Mouse (Mus musculus) gastrocnemius, adult 18-20 months (tissue): ENCODE measurements around the gene Fabp2. TPM values are rescaled to one million over a fixed set of nuclear protein-coding genes. Genes with fewer than 3 reads are reported as not detected.

Source experiments
- DNase-seq: peaks from one replicate; pipeline ENCODE4 v3.0.0; 2021; ENCODE audit warnings: low spot score
- long read RNA-seq, 2 experiments: library from polyadenylated mRNA; stranded (forward); transcript quantifications; one replicate each; pipeline ENCODE4 v2.0.0; 2021
- total RNA-seq, 2 experiments: library from RNA; stranded (reverse); gene quantifications; 2 replicates each; pipeline ENCODE4 v1.2.3; 2021

Gene Fabp2
- not detected for total RNA-seq
- long read RNA-seq, experiment 1 = 0 reads
- long read RNA-seq, experiment 2 = 0 reads

GRCm38 (mm10) chr3:122894772-122895171 lies at the start of gene Fabp2:
Gene Fabp2 (plus strand): TSS chr3:122895072.
- DNase-seq = no peak

GRCm38 (mm10) chr3:122848410-122849034 lies 46.4 kb upstream of the Fabp2 start:
- DNase-seq = no peak

- DNase-seq = no peak
Observed at GRCm38 (mm10) chr3:122855149-122855548, 39.7 kb upstream of the Fabp2 start.

- no peak for DNase-seq
Observed at GRCm38 (mm10) chr3:122859829-122860228, 35.0 kb upstream of the Fabp2 start.

- no peak for DNase-seq
Observed at GRCm38 (mm10) chr3:122860573-122861498, 34.0 kb upstream of the Fabp2 start.

- DNase-seq = no peak
Observed at GRCm38 (mm10) chr3:122865092-122865491, 29.8 kb upstream of the Fabp2 start.

- DNase-seq = no peak
Observed at GRCm38 (mm10) chr3:122868270-122868669, 26.6 kb upstream of the Fabp2 start.

- DNase-seq = no peak
Observed at GRCm38 (mm10) chr3:122871596-122871995, 23.3 kb upstream of the Fabp2 start.

- no peak for DNase-seq
Observed at GRCm38 (mm10) chr3:122876870-122877269, 18.0 kb upstream of the Fabp2 start.

- DNase-seq = no peak
Observed at GRCm38 (mm10) chr3:122877543-122877942, 17.3 kb upstream of the Fabp2 start.

- no peak for DNase-seq
Observed at GRCm38 (mm10) chr3:122878705-122879315, 16.1 kb upstream of the Fabp2 start.

- no peak for DNase-seq
Observed at GRCm38 (mm10) chr3:122887505-122888301, 7.2 kb upstream of the Fabp2 start.

GRCm38 (mm10) chr3:122888371-122888819 lies 6.5 kb upstream of the Fabp2 start:
- no peak for DNase-seq

- DNase-seq = no peak
Observed at GRCm38 (mm10) chr3:122895189-122895731, 388 bp downstream of the Fabp2 start.

- no peak for DNase-seq
Observed at GRCm38 (mm10) chr3:122898254-122898653, 3.4 kb downstream of the Fabp2 start.

GRCm38 (mm10) chr3:122903746-122904433 lies 9.0 kb downstream of the Fabp2 start:
- peak; percentile 5 for DNase-seq

GRCm38 (mm10) chr3:122907841-122908240 lies 13.0 kb downstream of the Fabp2 start:
- DNase-seq = no peak

GRCm38 (mm10) chr3:122915493-122915892 lies 20.6 kb downstream of the Fabp2 start:
- no peak for DNase-seq

- DNase-seq = no peak
Observed at GRCm38 (mm10) chr3:122916191-122916680, 21.4 kb downstream of the Fabp2 start.

- no peak for DNase-seq
Observed at GRCm38 (mm10) chr3:122918672-122919071, 23.8 kb downstream of the Fabp2 start.
